Mouse (Mus musculus): ENCODE measurements around the gene Lmo7. TPM values are rescaled to one million over a fixed set of nuclear protein-coding genes. Genes with fewer than 3 reads are reported as not detected.

Gene Lmo7
- polyA plus RNA-seq, 1 experiment: 0.08 TPM

DNA sequence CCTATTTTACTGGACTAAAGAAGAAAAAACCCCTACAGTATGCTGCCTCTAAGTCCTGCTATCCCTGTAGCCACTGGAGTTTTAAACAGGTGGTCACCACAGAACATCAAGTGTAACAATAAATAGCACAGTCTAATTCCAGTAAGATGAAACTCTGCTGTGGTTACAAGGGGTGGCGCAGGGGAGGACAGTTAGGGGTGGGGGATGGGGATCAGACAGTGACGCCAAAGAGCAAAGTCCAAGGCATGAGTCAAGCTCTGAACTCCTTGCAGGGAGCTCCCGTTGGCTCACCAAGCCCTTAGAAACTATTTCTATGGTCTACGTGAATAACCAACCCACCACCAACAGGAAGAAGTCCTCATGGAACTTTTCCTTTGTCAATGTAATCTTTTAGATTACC lies 124.0 kb downstream of the Lmo7 start:
- H3K36me3 ChIP-seq (ENCODE audit: control insufficient read depth): no peaks in the 10 kb centered on the region
- H3K27me3 ChIP-seq (ENCODE audit: control insufficient read depth): no peaks in the 10 kb centered on the region
- TF ChIP-seq TAL1 (IDR thresholded peaks at IDR 0.05; ENCODE audit: low read length) (no peak), GATA1 (IDR thresholded peaks at IDR 0.05; ENCODE audit: low read length) (no peak)
- no peaks in the 10 kb centered on the region; the same call in 1 of the 2 replicates for H3K4me1 ChIP-seq (ENCODE audit: control insufficient read depth)
- no peak overlapping the region for H3K4me3 ChIP-seq (replicated peaks)
- no peaks in the 10 kb centered on the region for H3K9me3 ChIP-seq (ENCODE audit: control insufficient read depth, low read length)

DNA sequence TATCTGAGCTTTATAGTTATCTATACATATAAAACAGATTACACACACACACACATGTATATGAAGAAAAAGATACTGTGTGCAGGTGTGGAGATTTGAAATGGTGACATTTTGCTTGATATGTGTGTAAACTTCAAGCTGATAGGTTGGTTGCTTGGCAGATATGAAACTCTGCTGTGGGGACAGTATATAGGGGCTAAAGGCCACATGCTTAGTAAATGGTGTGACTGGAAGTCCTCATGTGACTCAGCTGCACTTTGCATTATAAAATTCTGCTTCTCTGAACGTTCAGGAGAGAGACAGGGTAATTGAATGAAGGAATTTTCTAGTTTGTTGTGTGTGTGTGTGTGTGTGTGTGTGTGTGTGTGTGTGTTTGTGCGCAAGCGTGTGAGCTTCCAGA lies 124.5 kb downstream of the Lmo7 start:
- Histone ChIP-seq H3K9me3 (ENCODE audit: control insufficient read depth, low read length) (no peaks in the 10 kb centered on the region), H3K4me1 (ENCODE audit: control insufficient read depth) (no peaks in the 10 kb centered on the region), H3K27me3 (ENCODE audit: control insufficient read depth) (no peaks in the 10 kb centered on the region), H3K36me3 (ENCODE audit: control insufficient read depth) (no peaks in the 10 kb centered on the region), H3K4me3 (replicated peaks) (no peak overlapping the region)
- no peak for TF ChIP-seq TAL1 (IDR thresholded peaks at IDR 0.05; ENCODE audit: low read length)
- TF ChIP-seq GATA1 (IDR thresholded peaks at IDR 0.05; ENCODE audit: low read length): no peak

GRCm38 (mm10) chr14:101859305-101859886 lies 129.6 kb downstream of the Lmo7 start:
- Histone ChIP-seq H3K27me3 (ENCODE audit: control insufficient read depth) (no peaks in the 10 kb centered on the region), H3K36me3 (ENCODE audit: control insufficient read depth) (no peaks in the 10 kb centered on the region), H3K4me3 (replicated peaks) (no peak overlapping the region), H3K4me1 (ENCODE audit: control insufficient read depth) (no peaks in the 10 kb centered on the region), H3K9me3 (ENCODE audit: control insufficient read depth, low read length) (no peaks in the 10 kb centered on the region)
- TF ChIP-seq TAL1 (IDR thresholded peaks at IDR 0.05; ENCODE audit: low read length) (no peak), GATA1 (IDR thresholded peaks at IDR 0.05; ENCODE audit: low read length) (no peak)

DNA sequence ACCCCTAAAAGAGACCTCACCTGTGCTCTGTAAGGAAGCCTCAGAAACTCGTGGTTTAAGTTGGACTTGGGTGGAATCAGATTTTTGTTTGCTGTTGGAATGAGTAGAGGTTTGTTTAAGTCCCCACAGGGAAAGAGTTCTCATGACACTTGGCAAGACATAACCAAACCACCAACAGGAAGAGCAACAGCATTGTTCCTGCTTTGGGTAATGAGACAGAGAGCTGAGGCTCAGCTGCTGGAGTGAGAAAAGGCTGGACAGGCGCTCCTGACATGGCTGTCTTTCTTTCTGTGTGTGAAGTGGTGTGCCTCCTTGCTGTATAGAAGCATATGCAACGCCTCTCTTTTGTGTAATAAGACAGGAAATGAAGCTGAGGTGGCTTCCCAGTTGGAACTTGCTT lies 132.3 kb downstream of the Lmo7 start:
- no peak for TF ChIP-seq TAL1 (IDR thresholded peaks at IDR 0.05; ENCODE audit: low read length)
- TF ChIP-seq GATA1 (IDR thresholded peaks at IDR 0.05; ENCODE audit: low read length): no peak
- Histone ChIP-seq H3K27me3 (ENCODE audit: control insufficient read depth) (no peaks in the 10 kb centered on the region), H3K4me3 (replicated peaks) (no peak overlapping the region), H3K36me3 (ENCODE audit: control insufficient read depth) (no peaks in the 10 kb centered on the region), H3K4me1 (ENCODE audit: control insufficient read depth) (no peaks in the 10 kb centered on the region), H3K9me3 (ENCODE audit: control insufficient read depth, low read length) (no peaks in the 10 kb centered on the region)

DNA sequence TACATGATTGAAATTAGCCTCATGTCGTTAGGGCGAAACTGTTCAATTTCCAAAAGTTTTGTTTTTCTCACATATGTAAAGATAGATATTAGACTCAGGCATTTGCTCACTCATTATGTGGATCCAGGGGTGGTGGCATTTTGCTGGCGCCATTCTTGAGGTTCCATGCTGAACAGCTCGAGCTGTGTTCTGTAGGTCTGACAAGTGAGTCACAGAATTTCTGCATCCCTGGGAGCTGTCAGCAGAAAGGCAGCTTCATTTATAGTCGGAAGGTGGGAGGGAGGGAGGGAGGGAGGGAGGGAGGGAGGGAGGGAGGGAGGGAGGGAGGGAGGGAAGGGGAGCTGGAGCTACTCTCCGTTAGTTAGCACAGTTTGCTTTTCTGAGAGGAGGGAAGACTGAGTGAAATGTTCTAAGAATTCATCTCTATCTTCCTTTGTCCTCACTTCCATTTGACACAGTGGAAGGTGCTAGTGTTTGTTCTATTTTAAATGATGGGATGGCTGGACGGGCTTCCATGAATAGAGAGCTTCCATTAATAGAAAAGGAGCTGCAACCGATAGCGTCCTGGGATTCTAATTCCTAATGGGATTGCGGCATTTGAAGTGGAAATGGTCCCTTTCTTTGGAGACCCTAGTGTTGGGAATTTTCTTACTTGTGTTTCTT lies 137.4 kb downstream of the Lmo7 start:
- H3K36me3 ChIP-seq (ENCODE audit: control insufficient read depth): no peaks in the 10 kb centered on the region
- TF ChIP-seq TAL1 (IDR thresholded peaks at IDR 0.05; ENCODE audit: low read length) (no peak), GATA1 (IDR thresholded peaks at IDR 0.05; ENCODE audit: low read length) (no peak)
- no peaks in the 10 kb centered on the region for H3K27me3 ChIP-seq (ENCODE audit: control insufficient read depth)
- H3K9me3 ChIP-seq (ENCODE audit: control insufficient read depth, low read length): no peaks in the 10 kb centered on the region
- no peak overlapping the region for H3K4me3 ChIP-seq (replicated peaks)
- H3K4me1 ChIP-seq (ENCODE audit: control insufficient read depth): no peaks in the 10 kb centered on the region

DNA sequence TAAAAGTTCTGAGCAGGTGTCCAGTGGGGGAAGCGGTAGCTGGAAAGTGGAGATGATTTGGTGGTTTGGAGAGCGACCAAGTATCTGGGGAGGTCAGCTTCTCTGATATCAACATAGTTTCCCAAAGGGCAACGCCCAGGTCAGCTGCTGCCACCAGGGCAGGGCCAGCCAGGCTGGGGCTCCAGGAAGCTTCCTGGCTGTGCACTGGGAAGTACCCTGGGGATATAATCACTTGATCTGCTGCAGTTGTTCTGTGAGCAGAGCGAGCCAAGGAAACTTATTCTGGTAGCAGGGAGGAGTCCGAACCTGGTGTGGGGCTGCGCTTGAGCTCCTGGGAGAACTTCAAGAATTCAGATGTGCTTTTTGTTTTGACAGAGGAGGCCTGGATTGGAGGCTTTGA lies 139.4 kb downstream of the Lmo7 start:
- no peaks in the 10 kb centered on the region for H3K4me1 ChIP-seq (ENCODE audit: control insufficient read depth)
- no peak overlapping the region for H3K4me3 ChIP-seq (replicated peaks)
- no peak for TF ChIP-seq TAL1 (IDR thresholded peaks at IDR 0.05; ENCODE audit: low read length)
- TF ChIP-seq GATA1 (IDR thresholded peaks at IDR 0.05; ENCODE audit: low read length): no peak
- H3K27me3 ChIP-seq (ENCODE audit: control insufficient read depth): no peaks in the 10 kb centered on the region
- no peaks in the 10 kb centered on the region for H3K9me3 ChIP-seq (ENCODE audit: control insufficient read depth, low read length)
- H3K36me3 ChIP-seq (ENCODE audit: control insufficient read depth): no peaks in the 10 kb centered on the region

- no peak overlapping the region for H3K4me3 ChIP-seq (replicated peaks)
- no peaks in the 10 kb centered on the region for H3K27me3 ChIP-seq (ENCODE audit: control insufficient read depth)
- H3K36me3 ChIP-seq (ENCODE audit: control insufficient read depth): no peaks in the 10 kb centered on the region
- no peak for TF ChIP-seq TAL1 (IDR thresholded peaks at IDR 0.05; ENCODE audit: low read length)
- H3K9me3 ChIP-seq (ENCODE audit: control insufficient read depth, low read length): no peaks in the 10 kb centered on the region
- H3K4me1 ChIP-seq (ENCODE audit: control insufficient read depth): no peaks in the 10 kb centered on the region
Observed at GRCm38 (mm10) chr14:101869661-101870060, 139.9 kb downstream of the Lmo7 start.

DNA sequence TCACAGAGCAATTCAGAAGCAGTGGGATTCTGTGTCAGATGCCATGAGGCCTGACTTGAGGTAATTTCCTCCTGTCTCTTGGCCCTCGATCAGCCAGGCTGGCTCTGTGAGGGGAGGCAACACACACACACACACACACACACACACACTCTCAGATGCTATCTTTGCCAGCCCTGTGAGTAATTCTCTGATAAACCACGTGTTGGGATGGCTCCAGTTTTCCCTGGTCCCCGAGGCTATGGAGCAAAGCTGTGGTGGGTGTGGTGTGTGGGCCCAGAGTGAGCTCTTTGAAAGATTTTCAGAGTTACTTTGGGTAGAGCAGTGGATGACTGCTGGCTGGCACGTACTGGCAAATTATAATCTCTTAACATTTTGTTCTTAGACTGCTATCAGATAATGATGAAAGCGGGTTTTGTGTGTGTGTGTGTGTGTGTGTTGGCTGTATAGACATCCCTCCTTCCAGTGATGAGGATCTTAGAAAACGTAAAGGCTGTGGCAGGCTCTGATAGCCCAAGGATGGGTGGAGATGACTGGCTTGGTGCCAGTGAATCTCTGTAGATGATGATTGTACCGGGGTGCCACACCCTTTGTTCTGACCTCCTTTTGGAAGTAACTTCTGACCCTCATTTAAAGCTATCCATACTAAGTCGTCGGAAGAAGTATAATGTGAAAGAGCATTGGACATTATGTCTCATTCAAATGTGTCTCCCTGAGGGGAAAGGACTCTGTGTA lies 140.6 kb downstream of the Lmo7 start:
- no peak for TF ChIP-seq TAL1 (IDR thresholded peaks at IDR 0.05; ENCODE audit: low read length)
- TF ChIP-seq GATA1 (IDR thresholded peaks at IDR 0.05; ENCODE audit: low read length): no peak
- H3K9me3 ChIP-seq (ENCODE audit: control insufficient read depth, low read length): no peaks in the 10 kb centered on the region
- H3K4me1 ChIP-seq (ENCODE audit: control insufficient read depth): no peaks in the 10 kb centered on the region

GRCm38 (mm10) chr14:101872846-101873245 lies 143.1 kb downstream of the Lmo7 start:
- Histone ChIP-seq H3K9me3 (ENCODE audit: control insufficient read depth, low read length) (no peaks in the 10 kb centered on the region), H3K27me3 (ENCODE audit: control insufficient read depth) (no peaks in the 10 kb centered on the region), H3K36me3 (ENCODE audit: control insufficient read depth) (no peaks in the 10 kb centered on the region), H3K4me3 (replicated peaks) (no peak overlapping the region), H3K4me1 (ENCODE audit: control insufficient read depth) (no peaks in the 10 kb centered on the region)
- TF ChIP-seq TAL1 (IDR thresholded peaks at IDR 0.05; ENCODE audit: low read length) (no peak), GATA1 (IDR thresholded peaks at IDR 0.05; ENCODE audit: low read length) (no peak)

More for the DNA sequence above, 140.6 kb downstream of the Lmo7 start:
- Histone ChIP-seq H3K4me3 (replicated peaks) (no peak overlapping the region), H3K36me3 (ENCODE audit: control insufficient read depth) (no peaks in the 10 kb centered on the region), H3K27me3 (ENCODE audit: control insufficient read depth) (no peaks in the 10 kb centered on the region)

All from erythroblast, embryonic 14.5 days (primary cell).